8 mouse cellular contexts compared by ENCODE assay signal in genomic region chr14:12346865-12347600, GRCm38 (mm10). TPM values are rescaled to one million over a fixed set of nuclear protein-coding genes. Genes with fewer than 3 reads are reported as not detected.
DNase-seq lines count a peak whose midpoint lies in the region; ATAC-seq and TF ChIP-seq lines count a peak whose summit lies in the region.
"Had no signal": no experiment of that assay in that cellular context is flagged by ENCODE, and none has a peak within 500 bp of the region (broad histone marks: within the 10 kb centered on the region; RNA-seq: fewer than 3 reads in every experiment).

No protein-coding gene starts in this region.

- peak overlapping the region; percentile 16 for H3K4me3 ChIP-seq in lung, embryonic 14.5 days (ENCODE audit: low read depth, low read length)
- H3K4me3 ChIP-seq in forebrain, embryonic 10.5 days, result peak overlapping the region; percentile 71
- H3K4me3 ChIP-seq in limb, embryonic 11.5 days (ENCODE audit: low read depth, low read length), result no peak overlapping the region
- peak overlapping the region; percentile 8; the same call in 1 of the 2 replicates for H3K4me3 ChIP-seq in stomach, embryonic 14.5 days (ENCODE audit: low read depth, low read length)

- H3K9me3 ChIP-seq in lung, embryonic 14.5 days (ENCODE audit: low read depth, low read length), result no peaks in the 10 kb centered on the region
- no peaks in the 10 kb centered on the region for H3K9me3 ChIP-seq in forebrain, embryonic 10.5 days
- no peaks in the 10 kb centered on the region for H3K9me3 ChIP-seq in limb, embryonic 11.5 days (ENCODE audit: control insufficient read depth, low read length)
- H3K9me3 ChIP-seq in stomach, embryonic 14.5 days (ENCODE audit: control insufficient read depth, low read depth, low read length), result no peaks in the 10 kb centered on the region

- H3K9ac ChIP-seq in lung, embryonic 14.5 days, result no peak overlapping the region
- H3K9ac ChIP-seq in limb, embryonic 11.5 days (ENCODE audit: low read length), result no peak overlapping the region
- H3K9ac ChIP-seq in stomach, embryonic 14.5 days (replicated peaks; ENCODE audit: low read depth, low read length), result no peak overlapping the region

- H3K36me3 ChIP-seq in lung, embryonic 14.5 days (ENCODE audit: insufficient read depth), result no peaks in the 10 kb centered on the region
- H3K36me3 ChIP-seq in forebrain, embryonic 10.5 days (replicated peaks), result peaks cover 18% of the 10 kb centered on the region
- no peaks in the 10 kb centered on the region for H3K36me3 ChIP-seq in limb, embryonic 11.5 days (ENCODE audit: control insufficient read depth, insufficient read depth, low read length)
- no peaks in the 10 kb centered on the region for H3K36me3 ChIP-seq in stomach, embryonic 14.5 days (ENCODE audit: control insufficient read depth, insufficient read depth, low read length)

- no peak for TF ChIP-seq CTCF in lung, embryonic 14.5 days (IDR thresholded peaks at IDR 0.05; ENCODE audit: low read depth)

- H3K4me2 ChIP-seq in lung, embryonic 14.5 days, result peak overlapping the region; percentile 46
- no peak overlapping the region for H3K4me2 ChIP-seq in limb, embryonic 11.5 days (ENCODE audit: low read depth, severe bottlenecking)
- H3K4me2 ChIP-seq in stomach, embryonic 14.5 days (replicated peaks; ENCODE audit: low read depth, low read length), result peak overlapping the region; percentile 27

- peaks cover 98% of the 10 kb centered on the region for H3K27me3 ChIP-seq in lung, embryonic 14.5 days (ENCODE audit: insufficient read depth, low read length)
- H3K27me3 ChIP-seq in forebrain, embryonic 10.5 days (ENCODE audit: poor library complexity, severe bottlenecking), result peaks cover 100% of the 10 kb centered on the region
- H3K27me3 ChIP-seq in limb, embryonic 11.5 days (ENCODE audit: control insufficient read depth, insufficient read depth, low read length), result peaks cover 85% of the 10 kb centered on the region
- peaks cover 78% of the 10 kb centered on the region for H3K27me3 ChIP-seq in stomach, embryonic 14.5 days (ENCODE audit: control insufficient read depth, insufficient read depth, low read length)

- H3K4me1 ChIP-seq in lung, embryonic 14.5 days (ENCODE audit: insufficient read depth), result no peaks in the 10 kb centered on the region
- H3K4me1 ChIP-seq in forebrain, embryonic 10.5 days, result peaks cover 86% of the 10 kb centered on the region
- H3K4me1 ChIP-seq in limb, embryonic 11.5 days (ENCODE audit: control insufficient read depth, insufficient read depth, low read length), result peaks cover 11% of the 10 kb centered on the region; the same call in 1 of the 2 replicates
- no peaks in the 10 kb centered on the region; the same call in 1 of the 2 replicates for H3K4me1 ChIP-seq in stomach, embryonic 14.5 days (ENCODE audit: control insufficient read depth, insufficient read depth, low read length)

- ATAC-seq in lung, embryonic 14.5 days (ENCODE audit: insufficient read depth), result no peak
- no peak for ATAC-seq in limb, embryonic 11.5 days (ENCODE audit: insufficient number of reproducible peaks, low FRiP score, low TSS enrichment, low read depth)
- ATAC-seq in stomach, embryonic 14.5 days (ENCODE audit: insufficient number of reproducible peaks, insufficient read depth, low FRiP score, low read depth), result no peak

- WGBS in lung, embryonic 14.5 days, result 1% methylated on average over 26 of the region's 26 CpGs
- WGBS in forebrain, embryonic 10.5 days, result 1% methylated on average over 26 of the region's 26 CpGs
- WGBS in limb, embryonic 11.5 days, result 2% methylated on average over 26 of the region's 26 CpGs
- 2% methylated on average over 26 of the region's 26 CpGs for WGBS in stomach, embryonic 14.5 days

- no peak overlapping the region for H3K27ac ChIP-seq in lung, embryonic 14.5 days (ENCODE audit: low read depth)
- H3K27ac ChIP-seq in forebrain, embryonic 10.5 days, result peak overlapping the region; percentile 96
- no peak overlapping the region for H3K27ac ChIP-seq in limb, embryonic 11.5 days (replicated peaks; ENCODE audit: low read depth, low read length)
- H3K27ac ChIP-seq in stomach, embryonic 14.5 days (ENCODE audit: low read length), result no peak overlapping the region

- DNase-seq in lung, embryonic 14.5 days, result no peak
- no peak for DNase-seq in lung, postnatal 14 days
- DNase-seq in forebrain, embryonic 10.5 days (ENCODE audit: extremely low spot score, low spot score), result peak; percentile 78
- DNase-seq in limb, embryonic 11.5 days (ENCODE audit: low spot score), result peak; percentile 50
- DNase-seq in ovary, postnatal 14 days (ENCODE audit: low spot score), result no peak
- DNase-seq in right cerebral cortex, postnatal 36 days (ENCODE audit: low spot score in 2 of 2), result no peak
- DNase-seq: kidney, adult 2 months had no signal

RNA-seq across cellular contexts. Expression of gene Fezf2, which starts 1.0 kb away (rescaled TPM):
- polyA plus RNA-seq in lung, embryonic 14.5 days (2014; fragmentation: Nextera tagmentation; extraction: Ambion mirVana), result not detected in 2 replicates
- 31.3 and 35.2 TPM in 2 replicates for polyA plus RNA-seq in forebrain, embryonic 10.5 days (2016; fragmentation: Nextera tagmentation; extraction: Ambion mirVana)
- polyA plus RNA-seq in limb, embryonic 11.5 days (2014; fragmentation: Nextera tagmentation; extraction: Ambion mirVana), result 0.17 TPM in 1 of 2 replicates, not detected in the other
- not detected in 2 replicates for polyA plus RNA-seq in stomach, embryonic 14.5 days (2014; fragmentation: Nextera tagmentation; extraction: Ambion mirVana)
- polyA plus RNA-seq: kidney, adult 2 months had no signal

Comparison
In these comparisons a context has a peak if more than half of its experiments do, and no peak if none do; other contexts are left out.
1. DNase-seq: peak in forebrain, embryonic 10.5 days (single experiment) and limb, embryonic 11.5 days (single experiment); none in lung, embryonic 14.5 days (single experiment), lung, postnatal 14 days (single experiment), ovary, postnatal 14 days (single experiment) and right cerebral cortex, postnatal 36 days (0 of 2).
2. RNA of gene Fezf2, which starts 1.0 kb away (polyA plus RNA-seq): 31.3 to 35.2 TPM in forebrain, embryonic 10.5 days; not detected in lung, embryonic 14.5 days, 0.17 TPM in limb, embryonic 11.5 days and not detected in stomach, embryonic 14.5 days; every median in the first group is over 10 times any median in the second.